Mouse (Mus musculus): Measurements from ENCODE around the gene Neb.

Neb gene

DNA sequence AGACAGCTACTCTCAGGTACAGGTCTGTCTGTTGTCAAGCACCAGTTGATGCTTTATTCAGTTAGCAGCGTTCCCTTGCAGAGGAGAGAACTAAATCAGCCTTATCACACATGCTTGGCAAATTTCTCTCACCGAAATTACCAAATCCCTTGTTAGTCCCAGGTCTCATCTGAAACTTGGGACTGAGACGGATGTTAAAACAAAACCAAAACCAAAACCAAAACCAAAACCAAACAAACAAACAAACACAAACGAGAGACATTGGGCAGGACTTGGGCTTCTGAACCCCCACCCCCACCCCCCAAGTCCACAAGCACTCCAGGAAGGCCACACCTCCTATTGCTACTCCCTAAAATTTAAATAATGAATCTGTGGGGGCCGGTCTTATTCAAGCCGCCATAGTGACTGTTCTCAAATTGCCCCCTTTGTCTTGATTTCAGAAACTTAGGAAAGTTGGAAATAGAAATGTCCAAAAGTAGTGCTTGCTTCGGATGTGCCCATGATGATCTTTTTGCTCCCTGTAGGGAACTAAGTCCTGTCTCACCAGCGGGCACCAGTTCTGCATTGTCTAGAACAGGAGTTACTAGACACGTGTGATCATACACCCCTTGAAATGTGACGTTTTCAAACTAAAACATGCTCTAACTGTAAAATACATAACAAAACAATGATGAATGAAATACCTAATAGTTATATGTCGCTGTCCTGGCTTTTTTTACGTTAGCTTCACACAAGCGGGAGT lies 397 bp downstream of the Neb start:
- DNase-seq (ENCODE audit: inconsistent age in 2 of 2, low spot score in 1 of 2), result no peak

GRCm38 (mm10) chr2:52374706-52375105 lies 3.6 kb downstream of the Neb start:
- no peak for DNase-seq (ENCODE audit: inconsistent age in 2 of 2, low spot score in 1 of 2)

DNA sequence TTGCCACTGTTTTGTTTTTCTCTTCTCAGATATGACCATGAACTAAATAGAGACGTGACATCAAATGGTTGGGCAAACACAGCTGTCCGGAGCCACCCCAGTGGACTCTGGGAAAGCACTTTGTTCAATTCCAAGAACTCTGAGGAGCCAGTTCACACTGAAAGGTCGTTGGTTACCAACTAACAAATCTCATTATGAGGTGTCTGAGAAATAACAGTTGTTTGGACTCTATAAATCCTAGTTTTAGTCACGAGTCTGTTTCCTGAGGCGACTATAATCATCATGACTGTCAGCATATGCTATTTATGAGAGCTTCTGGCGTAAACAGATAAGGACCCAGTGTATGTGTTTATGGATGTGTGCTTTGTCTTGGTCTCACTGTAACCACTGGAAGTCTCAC lies 5.8 kb downstream of the Neb start:
- DNase-seq (ENCODE audit: inconsistent age in 2 of 2, low spot score in 1 of 2), result peak in 1 of 2 experiments; percentile 80

- no peak for DNase-seq (ENCODE audit: inconsistent age in 2 of 2, low spot score in 1 of 2)
These were observed 6.2 kb downstream of the Neb start for GRCm38 (mm10) chr2:52372080-52372479.

GRCm38 (mm10) chr2:52371066-52371465 lies 7.2 kb downstream of the Neb start:
- DNase-seq (ENCODE audit: inconsistent age in 2 of 2, low spot score in 1 of 2), result peak; percentile 87 to 96

DNA sequence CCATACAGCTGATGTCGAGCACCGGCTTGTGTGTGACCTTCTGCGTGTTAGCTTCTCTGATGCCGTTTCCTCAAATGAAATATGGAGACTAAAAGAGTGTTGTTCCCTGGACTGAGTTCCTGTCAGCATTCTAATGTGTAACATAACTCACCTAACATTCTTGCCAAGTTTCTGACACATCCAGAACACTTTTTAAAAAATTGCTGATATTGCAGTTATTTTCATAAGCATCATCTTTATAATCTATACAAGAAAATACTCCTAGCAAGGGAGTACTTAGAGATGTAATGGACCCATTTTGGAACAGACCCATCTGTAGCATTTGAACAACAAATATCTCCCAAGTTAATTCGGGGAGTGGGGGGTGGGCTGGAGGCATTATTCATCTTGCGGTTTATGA lies 8.7 kb downstream of the Neb start:
- DNase-seq (ENCODE audit: inconsistent age in 2 of 2, low spot score in 1 of 2), result no peak

DNA sequence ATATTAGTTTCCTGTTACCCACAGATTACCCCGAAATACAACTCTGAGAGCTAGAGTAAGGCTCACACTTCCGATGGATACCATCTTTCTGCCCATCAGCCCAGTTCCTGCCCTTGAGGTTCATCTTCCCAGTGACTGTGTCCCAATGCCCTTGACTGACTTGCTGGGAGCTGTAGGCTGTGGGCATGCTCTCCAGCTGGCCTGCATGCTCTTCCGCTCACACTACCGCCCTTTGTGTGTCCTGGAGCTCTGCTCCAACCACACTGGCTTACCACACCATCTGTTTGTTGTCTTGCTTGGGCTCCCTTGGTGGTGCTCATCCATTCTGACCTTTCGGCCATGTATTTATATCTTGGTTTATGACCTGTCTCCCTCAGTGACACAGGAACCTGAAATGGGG lies 10.6 kb downstream of the Neb start:
- DNase-seq (ENCODE audit: inconsistent age in 2 of 2, low spot score in 1 of 2), result no peak

DNA sequence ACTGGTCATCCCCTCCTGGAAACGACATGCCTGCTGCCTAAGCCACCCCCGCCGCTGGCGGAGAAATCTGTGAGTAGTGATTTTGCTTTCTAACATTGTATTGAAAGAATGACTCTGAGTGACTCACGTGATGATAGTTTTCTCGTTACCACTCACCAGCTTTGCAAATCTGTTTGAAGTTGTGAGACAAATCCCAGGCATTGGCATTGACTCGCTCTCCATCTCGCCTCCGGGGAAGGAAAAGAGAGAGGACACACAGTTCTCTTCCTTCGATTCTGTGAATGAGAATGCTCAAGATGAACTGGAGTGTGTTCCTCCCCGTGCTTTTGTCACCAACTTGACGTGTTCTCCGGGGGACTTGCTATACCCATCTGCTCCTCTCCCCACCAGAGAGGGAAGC lies 11.0 kb downstream of the Neb start:
- no peak for DNase-seq (ENCODE audit: inconsistent age in 2 of 2, low spot score in 1 of 2)

GRCm38 (mm10) chr2:52361086-52361485 lies 17.2 kb downstream of the Neb start:
- DNase-seq (ENCODE audit: inconsistent age in 2 of 2, low spot score in 1 of 2), result no peak

DNA sequence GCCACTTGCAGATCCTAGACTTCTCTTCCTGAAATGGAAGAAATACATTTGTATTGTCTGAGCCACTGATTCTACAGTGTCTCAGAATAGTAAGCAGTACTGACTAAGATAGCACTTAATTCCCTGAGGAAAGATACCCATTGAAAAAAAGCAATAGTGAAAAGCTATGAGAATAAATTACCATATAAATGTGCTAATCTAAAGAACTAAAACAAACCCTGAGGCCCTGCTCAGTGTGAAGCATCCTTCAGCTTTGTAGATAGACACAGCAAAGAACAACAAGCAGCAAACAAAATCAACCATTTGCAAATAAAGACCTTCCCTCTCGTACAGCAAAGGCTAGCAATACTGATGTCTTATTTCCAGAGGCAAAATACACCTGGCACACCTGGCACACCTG lies 18.6 kb downstream of the Neb start:
- no peak for DNase-seq (ENCODE audit: inconsistent age in 2 of 2, low spot score in 1 of 2)

GRCm38 (mm10) chr2:52358156-52358555 lies 20.1 kb downstream of the Neb start:
- DNase-seq (ENCODE audit: inconsistent age in 2 of 2, low spot score in 1 of 2), result no peak

DNA sequence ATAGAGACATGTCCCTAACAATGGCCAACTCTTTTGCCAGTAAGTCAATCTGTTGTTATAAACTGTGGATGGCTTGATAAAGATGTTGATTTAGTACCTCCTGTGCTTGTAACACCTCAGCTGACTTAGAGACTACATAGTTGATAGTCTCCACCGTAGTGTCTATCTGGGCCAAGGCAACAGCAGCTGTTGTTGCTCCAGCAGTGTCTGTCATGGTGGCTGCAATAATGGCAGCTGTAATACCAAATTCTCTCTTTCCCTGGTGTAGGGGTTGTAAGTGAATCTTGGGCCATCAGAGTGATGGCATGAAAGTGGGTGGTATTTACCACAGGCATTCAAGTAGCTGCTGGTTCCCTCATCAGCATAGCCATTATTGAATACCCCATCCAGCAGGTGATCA lies 27.2 kb downstream of the Neb start:
- DNase-seq (ENCODE audit: inconsistent age in 2 of 2, low spot score in 1 of 2), result no peak

- no peak for DNase-seq (ENCODE audit: inconsistent age in 2 of 2, low spot score in 1 of 2)
These were observed 37.3 kb downstream of the Neb start for GRCm38 (mm10) chr2:52340990-52341389.

DNA sequence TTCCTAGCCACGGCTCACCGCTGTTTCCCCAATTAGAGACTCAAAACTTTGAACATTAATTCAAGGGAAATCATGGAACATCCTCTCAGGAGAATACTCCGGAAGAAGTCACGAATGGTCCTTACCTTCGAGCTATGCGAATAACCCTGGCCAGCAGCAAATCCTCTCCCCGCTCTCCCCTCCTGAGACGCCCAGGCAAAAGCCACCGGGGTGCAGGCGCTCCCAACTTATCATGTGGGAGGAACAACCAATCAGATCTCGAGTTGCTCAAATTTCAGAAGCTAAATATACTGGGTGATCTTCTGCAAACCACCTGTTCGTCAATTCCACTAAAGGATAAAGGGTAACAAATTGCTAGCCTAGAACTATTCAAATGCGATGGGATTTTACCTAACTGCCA lies 42.7 kb downstream of the Neb start:
- DNase-seq (ENCODE audit: inconsistent age in 2 of 2, low spot score in 1 of 2), result no peak

DNA sequence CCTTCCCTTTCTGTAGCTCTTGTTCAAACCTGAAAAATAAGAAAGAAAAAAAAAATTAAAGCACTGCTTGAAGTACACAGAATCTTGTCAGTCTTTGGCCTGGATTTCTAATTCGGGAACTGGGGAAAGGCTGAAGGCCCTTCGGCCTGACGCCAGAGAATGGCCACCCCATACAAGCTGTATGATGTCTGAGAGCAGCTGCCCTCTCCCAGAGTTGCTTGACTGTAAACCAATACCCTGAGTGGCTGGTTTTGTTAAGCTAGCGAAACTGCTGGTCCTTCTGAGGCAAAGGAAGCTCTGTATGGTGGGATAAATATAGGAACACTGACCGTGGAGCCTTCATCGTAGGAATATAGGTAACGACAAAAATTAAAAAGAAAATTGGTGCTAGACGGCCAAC lies 43.2 kb downstream of the Neb start:
- DNase-seq (ENCODE audit: inconsistent age in 2 of 2, low spot score in 1 of 2), result no peak

- DNase-seq (ENCODE audit: inconsistent age in 2 of 2, low spot score in 1 of 2), result no peak
These were observed 44.7 kb downstream of the Neb start for GRCm38 (mm10) chr2:52333535-52333934.

DNA sequence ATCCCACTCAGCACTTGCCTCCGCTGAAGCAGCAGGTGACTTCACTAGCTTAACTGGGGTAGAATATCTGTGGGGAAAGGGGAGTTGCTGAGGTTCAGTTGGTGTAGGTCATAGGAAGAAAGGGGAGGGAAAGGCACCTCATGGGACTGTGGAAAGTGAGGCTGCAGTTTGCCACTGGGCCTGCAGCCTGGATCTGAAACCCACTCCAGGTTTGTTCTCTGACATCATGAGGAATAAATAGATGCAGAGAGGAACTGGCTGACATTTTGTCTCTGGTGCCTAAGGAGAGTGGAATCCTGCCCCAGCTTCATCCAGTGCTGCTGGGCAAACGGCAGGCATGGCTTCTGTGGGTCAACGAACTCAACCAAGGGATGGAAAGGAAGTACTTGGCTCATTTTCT lies 46.5 kb downstream of the Neb start:
- no peak for DNase-seq (ENCODE audit: inconsistent age in 2 of 2, low spot score in 1 of 2)

GRCm38 (mm10) chr2:52327244-52327815 lies 50.9 kb downstream of the Neb start:
- no peak for DNase-seq (ENCODE audit: inconsistent age in 2 of 2, low spot score in 1 of 2)

GRCm38 (mm10) chr2:52321866-52322265 lies 56.4 kb downstream of the Neb start:
- DNase-seq (ENCODE audit: inconsistent age in 2 of 2, low spot score in 1 of 2), result no peak

- no peak for DNase-seq (ENCODE audit: inconsistent age in 2 of 2, low spot score in 1 of 2)
These were observed 58.1 kb downstream of the Neb start for GRCm38 (mm10) chr2:52320175-52320574.

- peak; percentile 73 to 92 for DNase-seq (ENCODE audit: inconsistent age in 2 of 2, low spot score in 1 of 2)
These were observed 59.2 kb downstream of the Neb start for GRCm38 (mm10) chr2:52319020-52319567.

DNA sequence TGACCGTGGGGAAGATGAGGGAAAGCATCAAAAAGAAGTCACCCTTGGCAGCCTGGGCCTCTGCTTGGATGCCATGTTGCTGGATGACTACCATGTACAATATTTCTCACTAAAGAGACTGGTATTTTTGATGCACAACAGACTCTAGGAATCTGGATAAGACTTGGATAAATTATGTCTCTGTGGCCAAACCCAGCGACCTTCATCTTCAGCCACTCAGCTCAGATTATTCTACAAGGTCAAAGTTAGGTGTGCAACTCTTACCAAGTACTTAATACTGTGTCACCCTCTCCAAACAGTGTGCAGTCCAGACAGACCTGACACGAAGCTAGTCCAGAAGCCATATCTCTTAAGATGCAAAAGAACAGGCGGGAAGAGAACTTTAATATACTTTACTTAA lies 60.8 kb downstream of the Neb start:
- DNase-seq (ENCODE audit: inconsistent age in 2 of 2, low spot score in 1 of 2), result peak; percentile 20 to 76

DNA sequence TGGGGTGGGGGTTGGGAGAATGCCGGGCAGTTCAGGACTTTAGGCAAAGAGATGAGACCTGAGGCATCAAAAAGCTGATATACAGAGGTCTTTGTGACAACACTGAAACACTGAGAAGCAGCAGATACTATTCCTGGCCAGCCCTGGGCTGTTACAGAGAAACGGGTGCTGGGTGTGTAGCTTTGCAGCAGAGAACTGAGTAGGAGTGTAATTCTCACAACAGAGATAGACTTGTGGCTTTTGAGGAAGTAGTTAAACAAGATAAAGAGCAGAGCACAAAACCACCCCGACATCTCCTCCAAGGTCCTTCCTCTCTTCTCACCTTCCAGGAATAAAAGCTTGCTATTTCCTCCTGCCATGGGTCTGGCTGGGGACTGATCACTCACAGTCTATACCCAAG lies 62.5 kb downstream of the Neb start:
- DNase-seq (ENCODE audit: inconsistent age in 2 of 2, low spot score in 1 of 2), result no peak

Data from adrenal gland, adult (tissue).